ENCODE assay signal across 17 mouse cellular contexts in genomic region chr7:4629586-4629985, GRCm38 (mm10). TPM values are rescaled to one million over a fixed set of nuclear protein-coding genes. Genes with fewer than 3 reads are reported as not detected.
A peak's percentile ranks its signal among the peaks of the same experiment; 100 is the strongest.
DNase-seq lines count a peak whose midpoint lies in the region; ATAC-seq and TF ChIP-seq lines count a peak whose summit lies in the region.
"Had no signal": no experiment of that assay in that cellular context is flagged by ENCODE, and none has a peak within 500 bp of the region (broad histone marks: within the 10 kb centered on the region; RNA-seq: fewer than 3 reads in every experiment).

No protein-coding gene starts in this region.

- H3K9ac ChIP-seq in hindbrain, embryonic 12.5 days = no peak overlapping the region
- H3K9ac ChIP-seq in liver, embryonic 12.5 days = peak overlapping the region; percentile 85
- H3K9ac ChIP-seq: embryonic facial prominence, embryonic 13.5 days; forebrain, postnatal 0 days had no signal

- peak overlapping the region; percentile 2; the same call in 1 of the 2 replicates for H3K4me3 ChIP-seq in hindbrain, embryonic 10.5 days
- no peak overlapping the region for H3K4me3 ChIP-seq in hindbrain, embryonic 12.5 days
- H3K4me3 ChIP-seq in bone marrow, adult 2 months (replicated peaks; ENCODE audit: control insufficient read depth, low read depth, low read length) = peak overlapping the region; percentile 64
- H3K4me3 ChIP-seq in liver, embryonic 12.5 days = peak overlapping the region; percentile 63
- H3K4me3 ChIP-seq: embryonic facial prominence, embryonic 13.5 days had no signal

- no peak for TF ChIP-seq POLR2A in bone marrow, adult 2 months (IDR thresholded peaks at IDR 0.05; ENCODE audit: borderline replicate concordance, control insufficient read depth, low read depth, low read length)

- TF ChIP-seq CTCF in bone marrow, adult 2 months (IDR thresholded peaks at IDR 0.05; ENCODE audit: control insufficient read depth, insufficient read depth, low read length) = no peak

- no peaks in the 10 kb centered on the region for H3K9me3 ChIP-seq in hindbrain, embryonic 10.5 days
- no peaks in the 10 kb centered on the region for H3K9me3 ChIP-seq in hindbrain, embryonic 12.5 days (replicated peaks)
- no peaks in the 10 kb centered on the region for H3K9me3 ChIP-seq in liver, embryonic 12.5 days (replicated peaks)
- H3K9me3 ChIP-seq: embryonic facial prominence, embryonic 13.5 days had no signal

- peaks cover 67% of the 10 kb centered on the region for H3K36me3 ChIP-seq in hindbrain, embryonic 10.5 days
- H3K36me3 ChIP-seq in hindbrain, embryonic 12.5 days = peaks cover 59% of the 10 kb centered on the region
- H3K36me3 ChIP-seq in liver, embryonic 12.5 days = peaks cover 73% of the 10 kb centered on the region

- no peak for DNase-seq in hindbrain, embryonic 10.5 days (ENCODE audit: low spot score)
- DNase-seq in cerebellum, postnatal 36 days = peak; percentile 40 to 44
- no peak for DNase-seq in Muller cell, postnatal 12 days (ENCODE audit: inconsistent ontology term)
- DNase-seq in layer of hippocampus, adult 11-12 months (ENCODE audit: low spot score) = no peak
- DNase-seq in urinary bladder, postnatal 4 days (ENCODE audit: low spot score in 2 of 2) = no peak
- DNase-seq: adrenal gland, adult 8-10 months; forebrain, postnatal 0 days; heart, postnatal 36 days; midbrain, embryonic 14.5 days; spleen, adult 18-20 months had no signal

- no peak for ATAC-seq in hindbrain, embryonic 12.5 days (ENCODE audit: low FRiP score)
- ATAC-seq in liver, embryonic 12.5 days = peak; percentile 45
- ATAC-seq: forebrain, postnatal 0 days had no signal

- WGBS in hindbrain, embryonic 10.5 days = 83% methylated on average over 5 of the region's 5 CpGs
- 79% methylated on average over 5 of the region's 5 CpGs for WGBS in hindbrain, embryonic 12.5 days
- WGBS in bone marrow, adult 2 months = 53% methylated on average over 5 of the region's 5 CpGs
- 18% methylated on average over 5 of the region's 5 CpGs for WGBS in liver, embryonic 12.5 days (ENCODE audit: insufficient replicate concordance)

- H3K27ac ChIP-seq in hindbrain, embryonic 10.5 days = no peak overlapping the region
- H3K27ac ChIP-seq in hindbrain, embryonic 12.5 days = no peak overlapping the region
- H3K27ac ChIP-seq in bone marrow, adult 2 months (ENCODE audit: control insufficient read depth, insufficient read depth, low read depth, low read length, poor library complexity) = peak overlapping the region; percentile 46
- peak overlapping the region; percentile 98 for H3K27ac ChIP-seq in liver, embryonic 12.5 days
- H3K27ac ChIP-seq: embryonic facial prominence, embryonic 13.5 days had no signal

- H3K27me3 ChIP-seq in hindbrain, embryonic 10.5 days (ENCODE audit: insufficient read depth, poor library complexity, severe bottlenecking) = no peaks in the 10 kb centered on the region
- H3K27me3 ChIP-seq in hindbrain, embryonic 12.5 days = no peaks in the 10 kb centered on the region
- H3K27me3 ChIP-seq in liver, embryonic 12.5 days (replicated peaks) = no peaks in the 10 kb centered on the region
- H3K27me3 ChIP-seq: embryonic facial prominence, embryonic 13.5 days had no signal

- H3K4me2 ChIP-seq in hindbrain, embryonic 12.5 days (replicated peaks) = no peak overlapping the region
- H3K4me2 ChIP-seq in liver, embryonic 12.5 days = peak overlapping the region; percentile 75
- H3K4me2 ChIP-seq: embryonic facial prominence, embryonic 13.5 days had no signal

- no peaks in the 10 kb centered on the region for H3K4me1 ChIP-seq in hindbrain, embryonic 10.5 days (replicated peaks)
- no peaks in the 10 kb centered on the region for H3K4me1 ChIP-seq in hindbrain, embryonic 12.5 days
- no peaks in the 10 kb centered on the region; the same call in 1 of the 2 replicates for H3K4me1 ChIP-seq in bone marrow, adult 2 months (ENCODE audit: control insufficient read depth, insufficient read depth, low read length)
- peaks cover 85% of the 10 kb centered on the region for H3K4me1 ChIP-seq in liver, embryonic 12.5 days
- H3K4me1 ChIP-seq: embryonic facial prominence, embryonic 13.5 days had no signal

RNA-seq across cellular contexts. Expression of gene Tmem86b, which starts 1.6 kb away (rescaled TPM):
- polyA plus RNA-seq in hindbrain, embryonic 10.5 days (2016; fragmentation: Nextera tagmentation; extraction: Ambion mirVana) = 2.1 and 2.2 TPM in 2 replicates
- 3.2 and 3.5 TPM in 2 replicates for polyA plus RNA-seq in hindbrain, embryonic 12.5 days (2016; fragmentation: Nextera tagmentation; extraction: Ambion mirVana)
- 36.2 and 42.5 TPM in 2 replicates for polyA plus RNA-seq in bone marrow, adult 2 months (2011; ENCODE audit: insufficient read depth, insufficient read length, low replicate concordance, missing spikeins)
- polyA plus RNA-seq in liver, embryonic 12.5 days (2016; fragmentation: Nextera tagmentation; extraction: Ambion mirVana) = 25.7 and 26.1 TPM in 2 replicates

RNA-seq across cellular contexts. Expression of gene Ptprh, which starts 25.7 kb away (rescaled TPM):
- polyA plus RNA-seq in hindbrain, embryonic 10.5 days (2016; fragmentation: Nextera tagmentation; extraction: Ambion mirVana) = not detected in 2 replicates
- 0.13 and 0.40 TPM in 2 replicates for polyA plus RNA-seq in hindbrain, embryonic 12.5 days (2016; fragmentation: Nextera tagmentation; extraction: Ambion mirVana)
- polyA plus RNA-seq in bone marrow, adult 2 months (2011; ENCODE audit: insufficient read depth, insufficient read length, low replicate concordance, missing spikeins) = not detected in 2 replicates
- not detected in 2 replicates for polyA plus RNA-seq in liver, embryonic 12.5 days (2016; fragmentation: Nextera tagmentation; extraction: Ambion mirVana)
- polyA plus RNA-seq: embryonic facial prominence, embryonic 13.5 days; lung, embryonic 16.5 days; neural tube, embryonic 11.5 days; thymus, postnatal 0 days had no signal

RNA-seq across cellular contexts. Expression of gene Ppp6r1, which starts 29.2 kb away (rescaled TPM):
- 9.4 and 11.5 TPM in 2 replicates for polyA plus RNA-seq in hindbrain, embryonic 10.5 days (2016; fragmentation: Nextera tagmentation; extraction: Ambion mirVana)
- polyA plus RNA-seq in hindbrain, embryonic 12.5 days (2016; fragmentation: Nextera tagmentation; extraction: Ambion mirVana) = 15.0 and 17.1 TPM in 2 replicates
- polyA plus RNA-seq in bone marrow, adult 2 months (2011; ENCODE audit: insufficient read depth, insufficient read length, low replicate concordance, missing spikeins) = 53.3 and 89.0 TPM in 2 replicates
- polyA plus RNA-seq in liver, embryonic 12.5 days (2016; fragmentation: Nextera tagmentation; extraction: Ambion mirVana) = 12.0 and 12.7 TPM in 2 replicates

RNA-seq across cellular contexts. Expression of gene Hspbp1, which starts 55.3 kb away (rescaled TPM):
- 131 and 139 TPM in 2 replicates for polyA plus RNA-seq in hindbrain, embryonic 10.5 days (2016; fragmentation: Nextera tagmentation; extraction: Ambion mirVana)
- polyA plus RNA-seq in hindbrain, embryonic 12.5 days (2016; fragmentation: Nextera tagmentation; extraction: Ambion mirVana) = 108 and 110 TPM in 2 replicates
- 11.7 and 19.8 TPM in 2 replicates for polyA plus RNA-seq in bone marrow, adult 2 months (2011; ENCODE audit: insufficient read depth, insufficient read length, low replicate concordance, missing spikeins)
- 90.8 and 95.6 TPM in 2 replicates for polyA plus RNA-seq in liver, embryonic 12.5 days (2016; fragmentation: Nextera tagmentation; extraction: Ambion mirVana)

Comparison
In these comparisons a context has a peak if more than half of its experiments do, and no peak if none do; other contexts are left out.
1. DNase-seq: peak in cerebellum, postnatal 36 days (2 of 2); none in hindbrain, embryonic 10.5 days (single experiment), Muller cell, postnatal 12 days (single experiment), layer of hippocampus, adult 11-12 months (single experiment) and urinary bladder, postnatal 4 days (0 of 2).
2. H3K27ac ChIP-seq: peak in bone marrow, adult 2 months (single experiment) and liver, embryonic 12.5 days (single experiment); none in hindbrain, embryonic 10.5 days (single experiment) and hindbrain, embryonic 12.5 days (single experiment).